Mouse (Mus musculus) lung, postnatal 10 days (tissue): Measurements from ENCODE around the gene Arid1b.

Source experiments
- DNase-seq: peaks from one replicate; pipeline ENCODE4 v3.0.0; 2021

Gene Arid1b

DNA sequence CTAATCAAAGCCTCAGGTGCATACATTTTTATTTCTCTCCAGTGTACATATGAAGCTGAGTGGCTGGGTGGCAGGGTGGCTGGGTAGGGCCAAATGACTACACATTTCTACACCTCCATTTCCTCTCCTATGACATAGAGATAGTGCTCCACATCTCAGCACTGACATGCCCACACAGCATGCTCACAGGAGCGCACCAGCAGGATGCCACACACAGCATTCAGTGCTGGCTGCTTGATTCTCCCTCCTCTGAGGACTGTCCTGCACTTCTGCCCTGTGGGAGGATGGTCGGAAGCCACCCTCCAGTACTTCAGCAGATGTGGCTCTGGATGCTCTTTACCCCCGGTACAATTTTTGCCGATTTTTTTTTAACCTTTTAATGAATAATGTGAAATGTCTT, 172.0 kb downstream of the Arid1b start:
- DNase-seq = no peak

DNA sequence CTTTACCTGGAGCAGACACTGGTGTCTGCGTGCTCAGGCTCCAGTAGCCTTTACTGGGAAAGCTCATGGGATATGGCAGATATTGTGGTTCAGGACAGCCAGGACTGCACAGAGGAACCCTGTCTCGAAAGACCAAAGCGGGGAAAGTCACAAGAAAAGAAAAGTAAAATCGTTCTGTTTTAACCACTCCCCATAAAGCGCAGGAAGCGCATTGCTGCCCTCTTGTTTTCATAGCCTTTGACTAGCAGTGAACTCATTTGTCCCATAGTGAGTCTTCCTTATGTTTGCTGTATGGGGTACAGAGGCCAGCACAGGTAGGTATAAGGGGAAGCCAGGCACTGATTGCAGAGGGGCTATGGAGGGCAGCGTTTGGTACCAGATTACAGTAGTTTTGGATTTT, 173.9 kb downstream of the Arid1b start:
- no peak for DNase-seq

- DNase-seq = no peak
Observed at GRCm38 (mm10) chr17:5168640-5169039, 174.5 kb downstream of the Arid1b start.

DNA sequence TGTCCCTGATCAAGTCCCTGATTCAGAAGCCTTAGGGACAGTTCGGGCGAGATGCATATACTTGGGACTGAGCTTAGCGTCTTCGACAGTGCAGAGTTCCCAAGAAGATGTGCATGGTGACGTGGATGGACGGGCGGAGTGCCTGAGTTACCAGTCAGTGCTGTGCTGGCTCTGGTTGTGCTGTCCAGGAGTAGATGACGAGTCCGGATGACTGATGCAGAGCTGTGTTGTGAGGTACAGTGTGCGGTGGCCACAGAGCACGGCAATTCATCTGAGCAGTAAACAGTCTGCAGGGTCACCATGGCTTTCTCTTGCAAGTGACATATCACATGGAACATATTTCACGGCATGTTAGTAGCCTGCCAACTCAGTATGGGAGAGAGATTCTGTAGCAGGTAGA, 176.2 kb downstream of the Arid1b start:
- DNase-seq = no peak

GRCm38 (mm10) chr17:5171467-5171866, 177.3 kb downstream of the Arid1b start:
- DNase-seq = no peak

DNA sequence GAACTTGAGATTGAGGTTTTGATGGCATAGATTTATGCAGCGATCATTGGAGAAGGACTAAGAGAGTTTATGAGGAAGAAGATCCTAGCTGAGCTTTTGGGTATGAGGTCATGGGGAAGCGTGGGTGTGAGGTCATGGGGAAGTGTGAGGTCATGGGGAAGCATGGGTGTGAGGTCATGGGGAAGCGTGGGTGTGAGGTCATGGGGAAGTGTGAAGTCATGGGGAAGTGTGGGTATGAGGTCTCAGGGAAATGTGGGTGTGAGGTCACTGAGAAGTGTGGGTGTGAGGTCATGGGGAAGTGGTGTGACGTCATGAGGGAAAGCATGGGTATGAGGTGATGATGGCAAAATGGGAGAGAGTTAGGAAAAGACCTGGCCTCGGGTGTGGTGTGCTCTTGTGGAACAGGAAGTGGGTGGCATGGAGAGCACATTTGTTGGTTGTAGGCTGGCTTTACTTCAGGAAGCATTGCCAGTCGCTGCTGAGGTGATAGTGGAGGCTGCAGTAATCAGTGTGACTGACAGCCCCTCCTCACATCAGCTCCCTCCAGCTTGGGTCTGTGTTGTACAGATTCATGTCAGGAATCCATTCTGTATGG, 180.4 kb downstream of the Arid1b start:
- DNase-seq = no peak

DNA sequence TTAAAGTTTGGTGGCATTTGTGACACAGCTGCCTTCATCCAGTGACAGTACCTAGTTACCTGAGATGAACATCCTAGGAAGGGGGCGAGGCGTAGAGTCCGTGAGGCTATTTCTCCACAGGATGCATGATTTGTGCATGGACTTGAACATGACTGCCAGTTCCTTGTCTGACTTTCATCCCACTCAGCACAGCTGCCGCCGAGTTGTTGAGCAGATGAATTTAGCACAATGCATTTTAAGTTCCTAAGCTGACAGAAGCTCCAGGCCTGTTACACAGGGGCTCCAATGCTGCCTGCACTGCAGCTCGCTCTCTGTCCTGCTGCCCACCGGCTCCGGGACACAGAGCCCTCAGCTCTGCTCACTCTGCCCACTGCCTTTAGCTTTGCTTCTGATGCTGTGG, 181.4 kb downstream of the Arid1b start:
- DNase-seq = no peak

DNA sequence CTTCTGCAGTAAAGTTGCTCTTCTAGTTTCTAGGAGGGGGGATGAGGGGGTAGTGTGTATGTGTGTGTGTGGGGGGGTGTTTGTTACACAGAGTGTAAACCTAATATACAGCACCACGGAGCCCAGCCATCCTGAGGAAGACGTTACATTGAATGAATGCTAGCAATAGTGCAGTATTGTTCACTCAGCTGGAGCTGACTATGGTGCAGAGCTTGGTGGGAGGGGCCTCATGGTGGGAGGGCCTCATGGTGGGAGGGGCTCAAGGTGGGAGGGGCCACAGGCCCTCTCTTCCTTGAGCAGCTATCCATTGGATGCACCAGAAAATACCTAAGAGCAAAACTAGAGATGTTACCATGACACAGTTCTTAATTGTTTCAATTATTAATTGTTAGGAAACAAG, 182.2 kb downstream of the Arid1b start:
- DNase-seq = no peak

GRCm38 (mm10) chr17:5178534-5178933, 184.4 kb downstream of the Arid1b start:
- DNase-seq = no peak

- no peak for DNase-seq
Observed at GRCm38 (mm10) chr17:5179004-5179403, 184.9 kb downstream of the Arid1b start.

- no peak for DNase-seq
Observed at GRCm38 (mm10) chr17:5179412-5179811, 185.3 kb downstream of the Arid1b start.

DNA sequence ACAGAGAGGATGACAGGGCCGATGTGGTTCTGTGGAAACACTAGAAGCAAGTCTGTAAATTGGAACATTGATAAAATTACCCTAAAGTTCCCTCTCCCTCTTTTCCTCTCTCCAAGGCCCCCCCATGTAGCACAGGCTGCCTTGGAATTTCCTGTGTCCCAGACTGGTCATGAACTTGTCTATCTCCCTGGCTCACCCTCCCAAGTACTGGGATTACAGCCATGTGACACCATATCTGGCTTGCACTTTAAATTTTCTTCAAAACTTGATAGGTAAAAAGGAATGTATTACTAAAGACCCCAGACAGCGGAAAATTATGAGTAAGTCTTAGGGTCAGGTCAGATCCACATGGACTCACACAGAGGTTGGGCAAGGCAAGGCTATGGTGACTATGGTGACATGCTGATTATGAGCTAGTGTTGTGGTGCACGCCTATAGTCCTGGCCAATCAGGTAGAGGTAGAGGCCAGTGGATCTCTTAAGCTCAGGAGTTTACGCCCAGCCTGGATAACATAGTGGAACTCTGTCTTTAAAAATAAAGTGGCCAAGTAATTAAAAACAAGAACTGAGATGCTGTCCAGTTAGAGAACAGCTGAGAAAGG, 185.9 kb downstream of the Arid1b start:
- DNase-seq = no peak

GRCm38 (mm10) chr17:5180925-5181324, 186.8 kb downstream of the Arid1b start:
- no peak for DNase-seq

DNA sequence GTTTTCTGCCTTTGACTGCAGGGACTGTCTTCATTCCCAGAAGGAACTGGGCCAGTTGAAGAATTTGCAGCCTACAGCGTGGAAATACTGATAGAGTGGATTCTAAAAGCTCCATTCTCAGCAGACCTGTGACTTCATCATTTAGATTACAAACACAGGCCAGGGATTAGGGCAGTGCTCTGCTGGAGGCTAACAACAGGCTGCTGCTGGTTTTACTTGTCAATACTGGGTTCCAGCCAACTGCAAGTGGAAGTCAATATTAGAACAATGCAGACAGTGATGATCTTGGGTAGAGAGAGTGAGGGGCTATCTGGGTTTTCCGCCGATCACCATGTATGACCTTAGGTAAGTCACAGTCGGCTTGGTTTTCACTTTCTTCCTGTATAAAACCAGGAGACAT, 188.4 kb downstream of the Arid1b start:
- no peak for DNase-seq

- no peak for DNase-seq
Observed at GRCm38 (mm10) chr17:5185501-5185900, 191.4 kb downstream of the Arid1b start.

GRCm38 (mm10) chr17:5187546-5187945, 193.4 kb downstream of the Arid1b start:
- no peak for DNase-seq

DNA sequence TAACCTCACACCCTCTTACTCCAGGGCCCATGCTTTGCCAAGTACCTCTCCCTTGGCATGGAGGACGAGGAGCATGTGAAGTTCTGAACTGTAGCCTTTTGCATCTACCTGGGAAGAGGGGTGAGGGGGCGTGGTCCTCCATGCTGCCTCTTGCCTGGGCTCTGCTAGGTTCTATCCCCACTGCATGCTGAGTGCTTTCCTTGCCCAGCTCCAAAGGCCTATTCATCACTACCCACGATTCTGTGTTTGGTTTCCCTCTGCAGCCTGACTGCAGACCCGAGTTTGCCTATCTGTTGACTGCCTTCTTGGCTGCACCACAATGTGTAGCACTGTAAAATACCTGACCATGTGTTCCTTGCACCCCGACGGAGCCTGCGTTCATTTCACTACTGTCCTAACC, 194.3 kb downstream of the Arid1b start:
- no peak for DNase-seq

DNA sequence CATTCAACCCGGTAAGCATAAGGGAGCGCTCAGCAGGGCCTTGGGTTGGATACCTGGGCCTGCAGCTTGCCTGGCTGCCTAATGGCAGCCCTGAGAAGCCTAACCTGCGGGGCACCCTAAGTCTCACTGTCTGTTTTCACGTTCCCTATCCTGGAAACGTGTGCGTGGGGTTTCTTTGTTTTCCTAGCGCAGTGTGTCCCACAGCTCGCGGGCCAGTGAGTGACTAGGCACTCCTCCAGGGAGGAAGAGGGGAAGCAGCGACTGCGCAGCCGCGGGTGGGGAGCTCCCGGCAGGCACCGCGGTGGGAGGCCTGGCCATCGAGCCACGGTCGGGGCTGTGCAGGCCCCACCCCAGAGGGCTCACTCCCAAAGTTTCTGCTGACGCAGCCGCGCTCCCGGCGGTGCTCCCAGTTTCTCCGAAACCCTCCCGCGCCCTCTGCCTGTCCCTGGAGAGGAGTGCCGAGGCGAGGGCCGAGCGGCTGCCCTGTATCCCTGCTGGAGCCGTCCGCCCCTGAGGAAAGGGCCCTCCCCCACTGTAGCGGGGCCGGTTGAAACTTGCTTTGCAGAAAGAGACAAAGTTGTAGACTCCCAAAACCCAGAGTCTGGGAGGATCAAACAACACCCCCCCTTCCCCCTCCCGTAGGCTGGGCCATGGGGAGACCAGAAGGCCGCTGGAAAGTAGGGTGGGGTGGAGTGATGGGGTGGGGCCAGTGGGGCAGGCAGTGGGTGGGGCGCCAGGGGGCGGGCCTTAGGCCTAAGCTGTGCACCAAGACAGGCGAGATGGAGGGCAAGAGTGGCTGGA, 195.6 kb downstream of the Arid1b start:
- peak; percentile 98 for DNase-seq

- peak; percentile 32 for DNase-seq
Observed at GRCm38 (mm10) chr17:5190367-5190766, 196.2 kb downstream of the Arid1b start.

DNA sequence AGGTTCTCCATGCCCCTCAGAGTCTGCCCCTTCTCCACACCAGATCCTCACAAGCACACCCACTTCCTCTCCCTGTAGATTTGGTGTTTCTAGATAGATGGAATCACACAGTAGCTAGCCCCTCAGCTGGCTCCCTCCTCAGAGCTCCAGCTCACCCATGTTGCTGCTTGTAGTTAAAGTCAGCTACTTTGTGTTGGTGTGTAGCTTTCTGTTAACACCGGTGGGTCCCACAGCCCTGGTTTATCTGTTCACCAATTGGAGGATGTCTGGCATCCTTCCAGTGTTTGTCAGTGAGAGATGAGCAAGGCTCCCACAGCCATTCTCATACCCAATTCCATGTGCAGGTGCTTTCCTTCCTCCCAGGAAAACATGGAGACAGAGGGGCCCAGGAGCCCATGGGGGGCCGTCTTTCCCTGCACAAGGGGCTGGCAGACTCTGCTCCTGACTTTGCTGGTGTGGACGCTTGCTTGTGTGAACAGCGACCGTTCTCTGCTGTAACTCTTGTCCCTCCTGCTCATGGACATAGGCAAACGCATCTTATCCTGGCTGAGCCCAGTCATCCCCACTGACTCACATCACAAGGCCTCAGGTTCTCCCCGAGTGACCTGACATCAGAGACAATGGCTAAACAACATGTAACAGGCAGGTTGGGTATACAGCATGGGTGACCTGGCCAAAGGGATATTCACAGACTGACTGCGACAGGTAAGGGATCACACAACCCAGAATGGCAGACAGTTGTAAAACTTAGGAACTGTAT, 200.2 kb downstream of the Arid1b start:
- DNase-seq = no peak

GRCm38 (mm10) chr17:5195397-5195796, 201.3 kb downstream of the Arid1b start:
- DNase-seq = no peak

GRCm38 (mm10) chr17:5196005-5196404, 201.9 kb downstream of the Arid1b start:
- no peak for DNase-seq

DNA sequence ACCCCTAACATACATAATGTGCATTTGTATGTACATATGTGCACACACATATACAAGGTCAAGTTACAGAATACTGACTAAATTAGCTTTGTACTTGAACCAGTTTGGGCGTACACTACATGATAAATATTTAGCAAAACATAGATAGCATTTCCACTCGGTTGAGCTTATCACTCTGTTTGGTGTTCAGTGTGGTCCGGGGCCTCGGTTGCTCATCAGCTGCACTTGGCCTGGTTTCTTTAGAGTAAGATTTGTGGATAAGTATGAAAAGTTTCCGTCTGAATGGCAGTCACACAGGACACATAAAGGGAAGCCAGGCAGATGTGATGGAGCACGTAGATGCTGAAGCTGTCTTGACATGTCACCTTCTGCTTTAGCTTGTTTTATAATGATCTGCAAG, 202.4 kb downstream of the Arid1b start:
- DNase-seq = no peak

DNA sequence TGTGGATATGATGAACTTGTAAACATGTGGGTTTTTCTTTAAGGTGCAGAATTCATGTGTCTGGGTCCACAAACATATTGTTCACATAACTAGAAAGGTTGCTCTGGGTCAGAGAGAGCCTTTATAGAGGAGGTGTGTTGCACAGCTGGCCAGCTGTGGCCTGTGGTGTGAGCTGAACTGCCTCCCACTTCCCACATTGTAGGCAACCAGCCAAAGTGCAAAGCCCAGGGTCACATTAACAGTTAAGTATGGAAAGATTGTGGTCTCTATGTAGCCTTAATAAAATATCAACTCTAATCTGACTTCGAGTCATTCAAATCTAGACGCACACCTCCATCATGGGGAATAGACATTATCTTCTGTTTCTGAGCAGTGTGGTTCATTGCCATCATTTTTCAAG, 203.0 kb downstream of the Arid1b start:
- DNase-seq = no peak
